In genomic region chr12:12420841-12421579, GRCm38 (mm10) we compare ENCODE assay signal across 8 mouse cellular contexts.
DNase-seq lines count a peak whose midpoint lies in the region; ATAC-seq and TF ChIP-seq lines count a peak whose summit lies in the region.

No protein-coding gene starts in this region.

- peak; percentile 98 for ATAC-seq in common myeloid progenitor, adult 5-6 weeks (replicated peaks; ENCODE audit: low read depth, poor library complexity, severe bottlenecking)
- peak; percentile 99 for ATAC-seq in megakaryocyte, adult 5-6 weeks (ENCODE audit: poor library complexity, severe bottlenecking)

- peak; percentile 82 for DNase-seq in ZHBTc4 (ENCODE audit: low read depth, low spot score)
- DNase-seq in gastrocnemius, adult 8-10 months (ENCODE audit: low spot score in 2 of 2): peak; percentile 33 to 62
- DNase-seq in hindlimb bud, embryonic 11.5 days (ENCODE audit: extremely low spot score, low read depth, low spot score): peak; percentile 53
- peak; percentile 83 to 84 for DNase-seq in left cerebral cortex, adult 2 months (ENCODE audit: extremely low spot score in 1 of 2, low spot score in 2 of 2)
- peak; percentile 77 for DNase-seq in right cerebral cortex, adult 18-20 months
- peak; percentile 70 for DNase-seq in urinary bladder, adult 2 months (ENCODE audit: low spot score)

- peak overlapping the region; percentile 48 for H3K4me3 ChIP-seq in left cerebral cortex, adult 2 months

- peak; percentile 98 for TF ChIP-seq CTCF in left cerebral cortex, adult 2 months (IDR thresholded peaks at IDR 0.05)

- intact Hi-C loops in left cerebral cortex, adult 2 months (cut with DNase I): loop anchor here (1.0 to 2.0 kb wide), 3 partner anchors 202 to 794 kb away; no protein-coding TSS in a partner anchor

- peak overlapping the region; percentile 85; the same call in 1 of the 2 replicates for H3K27ac ChIP-seq in left cerebral cortex, adult 2 months

Comparison
In these comparisons a context has a peak if more than half of its experiments do, and no peak if none do; other contexts are left out.
1. Peak in every context shown above with its lines: DNase-seq, ATAC-seq, H3K4me3 ChIP-seq and H3K27ac ChIP-seq.